Mouse (Mus musculus): ENCODE measurements around the gene Abcg4.
A peak's percentile ranks its signal among the peaks of the same experiment; 100 is the strongest.
"Not testable (repeated sequence)": the region's sequence is repeated elsewhere in the genome, so short reads cannot be mapped to it uniquely, and the experiment has no call there.

Gene Abcg4

GRCm38 (mm10) chr9:44319105-44319886, 30.9 kb upstream of the Abcg4 start:
- peak; percentile 34 to 49 for DNase-seq

- DNase-seq: no peak
Observed at GRCm38 (mm10) chr9:44318826-44319095, 30.3 kb upstream of the Abcg4 start.

GRCm38 (mm10) chr9:44318076-44318825, 29.8 kb upstream of the Abcg4 start:
- DNase-seq: no peak

- DNase-seq: no peak
Observed at GRCm38 (mm10) chr9:44317452-44317851, 29.0 kb upstream of the Abcg4 start.

- no peak for DNase-seq
Observed at GRCm38 (mm10) chr9:44314910-44315309, 26.5 kb upstream of the Abcg4 start.

GRCm38 (mm10) chr9:44314257-44314547, 25.8 kb upstream of the Abcg4 start:
- DNase-seq: no peak

- no peak for DNase-seq
Observed at GRCm38 (mm10) chr9:44313476-44314256, 25.3 kb upstream of the Abcg4 start.

- no peak for DNase-seq
Observed at GRCm38 (mm10) chr9:44311136-44312134, 23.0 kb upstream of the Abcg4 start.

- DNase-seq: no peak
Observed at GRCm38 (mm10) chr9:44310750-44311135, 22.3 kb upstream of the Abcg4 start.

GRCm38 (mm10) chr9:44309756-44310155, 21.3 kb upstream of the Abcg4 start:
- DNase-seq: no peak

- peak in 1 of 2 experiments; percentile 44 for DNase-seq
Observed at GRCm38 (mm10) chr9:44307248-44307647, 18.8 kb upstream of the Abcg4 start.

- no peak for DNase-seq
Observed at GRCm38 (mm10) chr9:44306532-44306931, 18.1 kb upstream of the Abcg4 start.

- peak; percentile 99 for DNase-seq
Observed at GRCm38 (mm10) chr9:44305466-44306079, 17.2 kb upstream of the Abcg4 start, which contains the start of gene Hinfp. Gene Hinfp (minus strand): TSS chr9:44305671.

- DNase-seq: not testable (repeated sequence)
Observed at GRCm38 (mm10) chr9:44300001-44300400, 11.6 kb upstream of the Abcg4 start.

GRCm38 (mm10) chr9:44292490-44292889, 4.1 kb upstream of the Abcg4 start:
- peak; percentile 38 to 45 for DNase-seq

GRCm38 (mm10) chr9:44288959-44289291, 510 bp upstream of the Abcg4 start:
- DNase-seq: no peak

- no peak for DNase-seq
Observed at GRCm38 (mm10) chr9:44287401-44288075, 877 bp downstream of the Abcg4 start.

GRCm38 (mm10) chr9:44287003-44287400, 1.4 kb downstream of the Abcg4 start:
- DNase-seq: no peak

- DNase-seq: no peak
Observed at GRCm38 (mm10) chr9:44286256-44286850, 2.1 kb downstream of the Abcg4 start.

GRCm38 (mm10) chr9:44283183-44283582, 5.2 kb downstream of the Abcg4 start:
- DNase-seq: no peak

GRCm38 (mm10) chr9:44269973-44270372, 18.4 kb downstream of the Abcg4 start:
- DNase-seq: no peak

Measured in thymus, adult 18-20 months (tissue).